Mouse (Mus musculus): ENCODE measurements at regions not wholly inside any gene's neighbourhood (a gene's known extent, or its start where the extent isn't known, plus 50 kb on each side); places are given as distances from the start of the nearest gene placed in this dataset.
"Not testable (repeated sequence)": the region's sequence is repeated elsewhere in the genome, so short reads cannot be mapped to it uniquely, and the experiment has no call there.

- H3K4me3 ChIP-seq (replicated peaks), result not testable (repeated sequence)
Observed at GRCm38 (mm10) chr17:13432256-13432655, 77.9 kb downstream of the Tcp10c start.

GRCm38 (mm10) chr17:13434146-13434545 lies 79.8 kb downstream of the Tcp10c start:
- whole genome bisulfite sequencing, result 88% methylated on average over 7 of the region's 7 CpGs
- not testable (repeated sequence) for H3K27me3 ChIP-seq; H3K9ac ChIP-seq (replicated peaks); H3K36me3 ChIP-seq; H3K4me3 ChIP-seq (replicated peaks); H3K4me1 ChIP-seq (replicated peaks); ATAC-seq (ENCODE audit: insufficient number of reproducible peaks, insufficient read depth, low FRiP score, low TSS enrichment, low read depth); H3K9me3 ChIP-seq; H3K27ac ChIP-seq; H3K4me2 ChIP-seq

More at GRCm38 (mm10) chr17:13432256-13432655, 77.9 kb downstream of the Tcp10c start:
- not testable (repeated sequence) for H3K27me3 ChIP-seq; H3K9me3 ChIP-seq; H3K4me1 ChIP-seq (replicated peaks); ATAC-seq (ENCODE audit: insufficient number of reproducible peaks, insufficient read depth, low FRiP score, low TSS enrichment, low read depth); H3K9ac ChIP-seq (replicated peaks); H3K27ac ChIP-seq; H3K36me3 ChIP-seq; H3K4me2 ChIP-seq
- WGBS, result 88% methylated on average over 3 of the region's 3 CpGs

DNA sequence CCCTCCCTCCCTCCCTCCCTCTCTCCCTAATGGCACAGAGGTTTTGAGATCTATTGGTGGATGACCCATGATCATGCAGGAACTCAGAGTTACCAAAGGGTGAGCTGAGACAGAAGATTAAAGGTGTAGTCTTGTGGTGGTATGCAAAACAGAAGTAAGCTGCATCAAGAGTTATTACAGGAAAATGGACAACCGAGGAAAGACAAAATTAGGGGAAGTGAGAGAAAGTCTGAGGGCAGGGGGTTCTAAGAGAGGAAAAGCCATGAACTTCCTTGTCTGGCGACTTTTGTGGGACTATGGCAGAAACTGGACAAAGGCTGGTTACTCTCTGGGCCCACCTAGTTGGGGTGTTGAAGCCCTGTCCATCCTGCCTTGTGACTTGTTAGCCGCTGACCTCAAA lies 84.4 kb downstream of the Tcp10c start:
- not testable (repeated sequence) for H3K27ac ChIP-seq; ATAC-seq (ENCODE audit: insufficient number of reproducible peaks, insufficient read depth, low FRiP score, low TSS enrichment, low read depth); H3K36me3 ChIP-seq; H3K4me1 ChIP-seq (replicated peaks); H3K4me3 ChIP-seq (replicated peaks); H3K4me2 ChIP-seq; H3K27me3 ChIP-seq; H3K9ac ChIP-seq (replicated peaks)
- 83% methylated on average over 3 of the region's 3 CpGs for WGBS
- H3K9me3 ChIP-seq, result peaks cover 20% of the 10 kb centered on the region

DNA sequence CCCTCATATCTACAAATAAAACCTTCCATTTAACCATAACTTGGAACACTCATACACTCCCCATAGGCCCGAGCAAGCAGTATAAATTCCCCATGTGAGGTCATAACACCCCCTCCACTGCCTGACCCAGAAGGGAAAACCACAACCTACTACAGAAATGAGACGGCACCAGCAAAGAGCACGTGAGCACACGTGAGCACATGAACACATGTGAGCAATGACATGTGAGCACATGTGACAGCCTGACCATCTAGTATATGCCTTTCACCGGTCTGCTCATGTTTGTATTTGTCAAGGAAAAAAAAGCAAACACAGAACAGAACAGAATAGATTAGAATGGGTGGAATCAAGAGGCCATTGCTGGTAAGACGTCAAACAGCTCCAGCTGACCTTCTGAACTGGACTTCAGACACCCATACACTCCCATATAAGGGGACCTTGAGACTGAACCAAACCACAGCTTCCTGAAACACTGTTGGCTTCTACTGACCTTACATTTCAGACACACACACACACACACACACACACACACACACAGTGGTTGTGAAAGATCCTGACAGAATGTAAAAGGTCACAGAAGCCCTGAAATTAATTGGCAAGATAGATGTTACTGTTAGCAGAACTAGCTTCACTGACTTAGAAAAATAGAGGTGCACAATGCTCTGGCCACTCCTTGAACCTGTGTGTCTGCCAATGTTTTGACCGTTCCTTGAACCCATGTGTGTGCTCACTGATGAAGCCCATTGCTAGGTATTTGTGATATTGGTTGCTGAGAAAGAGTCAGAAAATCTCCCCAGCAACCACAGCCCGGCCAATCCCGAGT lies 86.5 kb downstream of the Tcp10c start:
- ATAC-seq (ENCODE audit: insufficient number of reproducible peaks, insufficient read depth, low FRiP score, low TSS enrichment, low read depth), result peak; percentile 54; the same call in 1 of the 2 replicates
- H3K4me2 ChIP-seq; H3K4me3 ChIP-seq (replicated peaks); H3K4me1 ChIP-seq (replicated peaks); H3K36me3 ChIP-seq; H3K27ac ChIP-seq; H3K9ac ChIP-seq (replicated peaks); H3K27me3 ChIP-seq: not testable (repeated sequence)
- 84% methylated on average over 9 of the region's 9 CpGs for WGBS
- peaks cover 29% of the 10 kb centered on the region for H3K9me3 ChIP-seq

GRCm38 (mm10) chr17:13442229-13442628 lies 87.9 kb downstream of the Tcp10c start:
- not testable (repeated sequence) for H3K4me1 ChIP-seq (replicated peaks); ATAC-seq (ENCODE audit: insufficient number of reproducible peaks, insufficient read depth, low FRiP score, low TSS enrichment, low read depth); H3K36me3 ChIP-seq; H3K27ac ChIP-seq; H3K4me3 ChIP-seq (replicated peaks); H3K9ac ChIP-seq (replicated peaks); H3K4me2 ChIP-seq; H3K27me3 ChIP-seq
- peaks cover 36% of the 10 kb centered on the region for H3K9me3 ChIP-seq
- 79% methylated on average over 6 of the region's 6 CpGs for WGBS

- not testable (repeated sequence) for ATAC-seq (ENCODE audit: insufficient number of reproducible peaks, insufficient read depth, low FRiP score, low TSS enrichment, low read depth); H3K27me3 ChIP-seq; H3K4me2 ChIP-seq; H3K27ac ChIP-seq; H3K4me1 ChIP-seq (replicated peaks); H3K36me3 ChIP-seq; H3K4me3 ChIP-seq (replicated peaks); H3K9ac ChIP-seq (replicated peaks)
- peaks cover 16% of the 10 kb centered on the region for H3K9me3 ChIP-seq
- 79% methylated on average over 7 of the region's 7 CpGs for WGBS
Observed at GRCm38 (mm10) chr17:13456869-13457600, 102.7 kb downstream of the Tcp10c start.

DNA sequence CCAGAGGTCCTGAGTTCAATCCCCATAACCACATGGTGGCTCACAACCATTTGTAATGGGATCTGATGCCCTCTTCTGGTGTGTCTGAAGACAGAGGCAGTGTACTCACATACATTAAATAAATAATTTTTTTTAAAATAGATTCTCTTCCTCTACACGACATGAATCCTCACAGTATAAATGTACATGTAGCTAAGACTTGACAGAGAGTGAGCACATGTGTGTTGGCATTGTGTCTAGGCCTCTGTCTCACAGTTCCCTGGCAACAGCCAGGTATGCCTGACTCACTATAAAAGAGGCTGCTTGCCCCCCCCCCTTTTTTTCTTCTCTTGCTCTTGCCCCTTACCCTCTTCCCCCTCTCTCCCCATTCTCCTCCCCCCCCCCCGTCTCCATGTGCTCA lies 103.6 kb downstream of the Tcp10c start:
- not testable (repeated sequence) for ATAC-seq (ENCODE audit: insufficient number of reproducible peaks, insufficient read depth, low FRiP score, low TSS enrichment, low read depth); H3K27ac ChIP-seq; H3K4me2 ChIP-seq; H3K36me3 ChIP-seq; H3K9ac ChIP-seq (replicated peaks); H3K27me3 ChIP-seq; H3K4me3 ChIP-seq (replicated peaks); H3K4me1 ChIP-seq (replicated peaks)
- 74% methylated on average over 2 of the region's 2 CpGs for WGBS
- peaks cover 11% of the 10 kb centered on the region for H3K9me3 ChIP-seq

- H3K27me3 ChIP-seq; H3K4me2 ChIP-seq; H3K4me1 ChIP-seq (replicated peaks); ATAC-seq (ENCODE audit: insufficient number of reproducible peaks, insufficient read depth, low FRiP score, low TSS enrichment, low read depth); H3K36me3 ChIP-seq; H3K9ac ChIP-seq (replicated peaks); H3K4me3 ChIP-seq (replicated peaks); H3K27ac ChIP-seq: not testable (repeated sequence)
- peaks cover 11% of the 10 kb centered on the region for H3K9me3 ChIP-seq
- 38% methylated on average over 1 of the region's 2 CpGs for WGBS
Observed at GRCm38 (mm10) chr17:13458814-13459213, 104.4 kb downstream of the Tcp10c start.

GRCm38 (mm10) chr17:13462663-13463062 lies 108.3 kb downstream of the Tcp10c start:
- not testable (repeated sequence) for H3K4me3 ChIP-seq (replicated peaks); ATAC-seq (ENCODE audit: insufficient number of reproducible peaks, insufficient read depth, low FRiP score, low TSS enrichment, low read depth); H3K36me3 ChIP-seq; H3K9me3 ChIP-seq; H3K4me1 ChIP-seq (replicated peaks); H3K9ac ChIP-seq (replicated peaks); H3K27me3 ChIP-seq; H3K4me2 ChIP-seq; H3K27ac ChIP-seq
- WGBS, result 96% methylated on average over 2 of the region's 9 CpGs

GRCm38 (mm10) chr17:13465822-13466221 lies 111.5 kb downstream of the Tcp10c start:
- not testable (repeated sequence) for H3K4me3 ChIP-seq (replicated peaks); H3K9me3 ChIP-seq; H3K4me2 ChIP-seq; H3K36me3 ChIP-seq; H3K27me3 ChIP-seq; H3K4me1 ChIP-seq (replicated peaks); H3K27ac ChIP-seq; H3K9ac ChIP-seq (replicated peaks); ATAC-seq (ENCODE audit: insufficient number of reproducible peaks, insufficient read depth, low FRiP score, low TSS enrichment, low read depth)
- WGBS, result 34% methylated on average over 5 of the region's 5 CpGs

GRCm38 (mm10) chr17:13469867-13470380 lies 115.6 kb downstream of the Tcp10c start:
- H3K4me3 ChIP-seq (replicated peaks); ATAC-seq (ENCODE audit: insufficient number of reproducible peaks, insufficient read depth, low FRiP score, low TSS enrichment, low read depth); H3K27me3 ChIP-seq; H3K4me1 ChIP-seq (replicated peaks); H3K9me3 ChIP-seq; H3K27ac ChIP-seq; H3K4me2 ChIP-seq; H3K9ac ChIP-seq (replicated peaks); H3K36me3 ChIP-seq: not testable (repeated sequence)
- 76% methylated on average over 8 of the region's 8 CpGs for WGBS
